Mouse (Mus musculus): ENCODE measurements around the gene Rnf146.

The Rnf146 gene

DNA sequence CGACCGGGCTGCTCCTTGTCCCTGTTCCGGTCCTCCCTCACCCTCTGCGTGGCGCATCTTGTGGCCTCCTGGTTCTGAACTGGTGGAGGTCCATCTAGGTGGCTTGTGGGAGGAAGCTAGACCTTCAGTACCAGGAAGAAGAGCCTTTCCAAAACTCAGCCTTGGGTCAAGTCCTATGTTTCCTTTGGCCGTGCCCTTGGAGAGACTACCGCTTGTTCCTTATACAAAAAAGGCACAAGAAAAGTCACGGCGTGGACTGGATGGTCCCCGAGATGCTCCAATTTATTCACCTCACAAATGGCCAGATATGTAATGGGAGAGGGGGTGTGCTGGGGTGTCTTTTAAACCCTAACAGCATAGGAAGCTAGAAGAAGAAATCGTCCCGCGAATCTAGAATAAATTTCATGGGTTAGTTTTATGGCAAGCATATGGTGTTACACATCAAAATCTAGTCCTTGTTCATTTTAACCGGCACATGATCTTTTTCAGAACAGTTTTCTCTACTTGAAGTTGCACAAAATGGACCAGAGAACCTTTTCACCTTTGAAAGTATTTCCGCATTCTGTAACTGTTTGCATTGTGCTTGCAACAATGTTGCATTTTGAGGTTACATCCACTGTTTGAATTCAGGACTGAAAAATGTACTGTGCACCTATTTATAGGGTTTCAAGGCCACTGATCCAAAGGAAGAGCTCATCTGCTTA is at the start of gene Rnf146:
Rnf146 (minus strand) TSS at position 246 of the 704 bp plus-strand sequence.
- ChIA-PET CTCF (no interaction called here), POLR2A (interaction anchor here in 3 of 4 experiments (0.5 to 3.0 kb wide), 14 partner anchors 8 to 1256 kb away, joined by 3 to 20 read pairs (median 4); partner anchors contain the start of gene Echdc1 (in 2 of the 3))

DNA sequence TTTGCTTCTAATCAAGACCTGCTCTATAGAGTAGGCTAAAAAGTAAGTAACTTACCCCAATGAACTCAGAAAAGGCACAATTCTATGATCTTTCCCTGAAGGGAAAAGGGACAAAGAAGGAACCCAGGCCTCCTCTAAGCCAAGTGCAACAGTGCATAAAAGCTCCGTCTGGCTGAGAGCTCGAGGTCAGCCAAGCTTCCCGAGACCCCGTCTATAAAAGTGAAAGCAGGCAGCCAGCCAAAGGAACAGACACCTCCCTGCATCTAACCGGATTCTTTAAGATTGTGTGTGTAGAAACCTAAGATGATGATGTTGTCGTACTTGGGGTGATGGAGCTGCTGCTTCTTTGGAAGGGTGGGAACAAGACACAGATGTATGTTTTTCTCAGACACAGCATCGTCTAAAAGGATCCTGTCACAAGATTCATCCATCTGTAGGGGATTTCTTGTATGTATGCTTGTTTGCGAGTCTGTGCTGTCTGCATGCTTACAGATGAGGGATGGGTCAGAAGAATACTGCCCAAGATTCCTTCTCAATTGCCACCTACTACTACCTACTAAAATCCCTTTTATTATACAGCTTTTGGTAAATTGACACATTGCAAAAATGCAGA is 40.5 kb upstream of the Rnf146 start:
- ChIA-PET POLR2A (no interaction called here), CTCF (no interaction called here)

DNA sequence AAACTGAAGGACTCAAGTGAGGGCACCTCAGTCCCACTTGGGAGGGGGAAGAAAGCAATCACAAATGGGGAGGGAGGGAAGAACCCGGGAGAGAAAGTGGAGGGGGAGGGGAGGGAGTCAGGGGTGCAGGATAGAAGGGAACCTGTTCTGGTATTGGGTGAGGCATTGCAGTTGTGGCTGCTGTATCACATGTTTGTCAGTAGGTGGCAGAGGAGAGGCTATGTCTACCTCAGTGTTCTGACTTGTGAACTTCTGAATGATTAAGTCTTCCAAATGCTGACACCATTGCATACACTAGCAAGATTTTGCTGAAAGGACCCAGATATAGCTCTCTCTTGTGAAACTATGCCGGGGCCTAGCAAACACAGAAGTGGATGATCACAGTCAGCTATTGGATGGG is 32.6 kb upstream of the Rnf146 start:
- POLR2A ChIA-PET = interaction anchor here in 1 of 4 experiments (0.5 kb wide), 1 partner anchor 874 kb away, joined by 4 read pairs; no protein-coding TSS in a partner anchor
- CTCF ChIA-PET = interaction anchor here in 2 of 4 experiments (0.6 kb wide), 2 partner anchors 143 to 465 kb away, joined by 3 to 13 read pairs; no protein-coding TSS in a partner anchor

DNA sequence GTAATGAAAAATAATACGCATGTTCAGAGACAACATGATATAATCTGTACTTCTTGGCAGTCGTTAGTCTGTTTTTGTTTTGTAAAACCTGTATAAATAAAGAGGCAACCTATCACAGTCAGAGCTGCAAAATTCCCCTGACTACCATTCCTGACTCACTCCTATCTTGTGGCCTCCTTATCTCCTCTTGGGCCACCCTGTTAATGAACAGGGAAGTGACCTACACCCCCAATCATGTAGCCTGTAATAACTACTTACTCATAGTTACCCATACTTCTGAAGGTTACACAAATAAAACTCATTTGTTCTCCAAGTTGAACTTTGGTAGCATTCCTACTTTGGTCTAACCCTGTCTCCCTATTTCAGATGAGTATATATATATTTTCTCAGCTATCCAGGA is 19.3 kb upstream of the Rnf146 start:
- CTCF ChIA-PET = no interaction called here
- POLR2A ChIA-PET = no interaction called here

DNA sequence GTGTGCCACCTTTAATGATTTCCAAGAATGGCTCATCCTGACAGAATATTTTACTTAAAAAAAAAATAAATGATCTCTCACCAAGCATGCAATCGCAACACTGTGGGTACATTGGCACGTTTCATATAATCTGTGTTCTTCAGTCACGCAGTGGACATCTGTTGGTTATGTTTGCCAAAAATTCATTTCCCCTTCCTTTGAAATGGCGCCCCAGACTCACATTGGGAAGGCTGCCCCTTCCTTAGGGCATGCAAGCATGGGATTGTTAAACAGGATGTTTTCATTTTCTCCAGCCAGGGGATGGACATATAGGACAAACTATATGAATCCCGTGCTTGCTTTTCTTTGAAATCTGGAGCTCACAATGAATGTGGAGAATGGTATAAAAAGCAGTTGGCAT is 11.8 kb upstream of the Rnf146 start:
- ChIA-PET CTCF (no interaction called here), POLR2A (interaction anchor here in 1 of 4 experiments (1.5 kb wide), 1 partner anchor 11 kb away, joined by 3 read pairs; the partner anchor contains the start of gene Rnf146)

DNA sequence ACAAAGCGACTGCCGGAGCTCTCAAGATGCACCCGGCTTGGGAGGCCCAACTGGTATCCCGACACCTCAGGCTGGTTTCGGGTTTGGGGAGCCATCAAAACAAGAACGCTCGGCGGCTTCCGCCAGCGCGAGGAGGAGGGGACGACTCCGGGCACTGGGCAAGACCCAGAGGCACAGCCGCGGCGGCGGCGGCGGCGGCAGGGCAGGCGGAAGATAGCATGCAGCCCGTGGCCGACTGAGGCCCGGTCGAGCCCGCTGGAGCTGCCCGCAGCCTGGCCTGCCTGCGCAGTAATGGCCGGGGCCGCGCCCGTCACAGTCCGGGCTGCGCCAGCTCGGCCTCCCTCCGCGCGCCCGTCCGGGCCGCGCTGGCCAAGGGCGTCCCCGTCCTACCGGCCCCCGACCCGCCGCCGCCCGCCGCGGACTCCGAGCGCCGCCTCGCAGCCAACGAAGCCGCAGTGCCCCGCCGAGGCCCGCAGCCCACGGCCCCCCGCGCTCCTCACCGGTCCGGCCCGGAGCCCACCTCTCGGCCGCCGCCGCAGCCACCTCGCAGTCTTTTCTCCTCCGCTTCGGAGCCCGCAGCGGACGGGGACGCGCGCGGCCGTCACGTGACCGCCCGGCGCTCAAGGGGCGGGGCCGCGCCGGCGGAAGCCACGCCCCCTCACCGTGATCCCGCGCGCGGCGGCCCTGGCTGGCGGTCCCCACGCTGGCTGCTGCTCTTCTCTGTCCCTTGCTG is 612 bp downstream of the Rnf146 start:
- ChIA-PET POLR2A (interaction anchor here (0.6 to 3.0 kb wide), 18 partner anchors 9 to 1966 kb away, joined by 3 to 20 read pairs (median 4); partner anchors contain the start of genes Echdc1 (in 2 of the 4) and Rspo3 (in 1 of the 4)), CTCF (interaction anchor here in 1 of 4 experiments (0.7 kb wide), 1 partner anchor 1290 kb away, joined by 7 read pairs; no protein-coding TSS in a partner anchor)

DNA sequence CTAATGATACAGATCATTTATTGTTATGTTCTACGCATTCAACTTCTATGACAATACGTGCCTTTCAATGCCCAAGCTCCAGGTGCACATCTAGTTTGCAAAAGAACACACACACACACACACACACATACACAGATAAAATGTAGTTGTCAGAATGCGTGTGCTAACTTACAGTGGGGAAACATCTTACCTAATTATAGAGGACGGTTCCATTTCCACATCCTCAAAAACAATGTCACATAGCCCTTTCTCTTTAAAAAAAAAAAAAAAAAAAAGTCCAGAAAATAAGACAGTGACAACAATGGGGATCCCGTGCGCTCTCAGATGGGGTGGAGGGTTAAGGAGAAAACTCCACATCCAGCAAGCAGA is 1.2 kb downstream of the Rnf146 start:
- ChIA-PET POLR2A (interaction anchor here (0.6 to 3.0 kb wide), 16 partner anchors 10 to 1967 kb away, joined by 3 to 20 read pairs (median 4); partner anchors contain the start of genes Echdc1 (in 2 of the 4) and Rspo3 (in 1 of the 4)), CTCF (interaction anchor here in 1 of 4 experiments (0.7 kb wide), 1 partner anchor 1289 kb away, joined by 7 read pairs; no protein-coding TSS in a partner anchor)

DNA sequence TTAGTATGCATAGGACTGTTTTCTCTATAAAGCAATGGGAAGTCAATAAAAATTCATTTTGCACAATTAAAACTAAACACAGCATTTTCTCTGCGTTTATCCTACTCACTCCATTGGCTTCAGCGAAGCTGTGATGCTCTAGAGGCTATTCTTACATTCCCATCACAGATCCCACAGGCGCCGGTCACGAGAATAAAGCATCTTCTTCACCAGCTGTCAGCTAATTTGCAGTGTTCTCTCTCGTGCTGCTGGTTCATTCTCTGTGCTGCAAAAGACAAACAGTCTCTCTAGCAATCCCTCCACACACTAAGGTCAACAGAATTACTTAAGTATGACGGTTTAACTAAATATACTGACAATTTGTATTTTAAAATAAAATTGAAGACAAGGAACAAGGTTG is 8.1 kb downstream of the Rnf146 start:
- ChIA-PET CTCF (interaction anchor here in 1 of 4 experiments (0.5 kb wide), 1 partner anchor 11 kb away, joined by 3 read pairs; no protein-coding TSS in a partner anchor), POLR2A (interaction anchor here in 2 of 4 experiments (0.7 to 1.6 kb wide), 2 partner anchors 9 to 10 kb away, joined by 3 to 4 read pairs; no protein-coding TSS in a partner anchor)

DNA sequence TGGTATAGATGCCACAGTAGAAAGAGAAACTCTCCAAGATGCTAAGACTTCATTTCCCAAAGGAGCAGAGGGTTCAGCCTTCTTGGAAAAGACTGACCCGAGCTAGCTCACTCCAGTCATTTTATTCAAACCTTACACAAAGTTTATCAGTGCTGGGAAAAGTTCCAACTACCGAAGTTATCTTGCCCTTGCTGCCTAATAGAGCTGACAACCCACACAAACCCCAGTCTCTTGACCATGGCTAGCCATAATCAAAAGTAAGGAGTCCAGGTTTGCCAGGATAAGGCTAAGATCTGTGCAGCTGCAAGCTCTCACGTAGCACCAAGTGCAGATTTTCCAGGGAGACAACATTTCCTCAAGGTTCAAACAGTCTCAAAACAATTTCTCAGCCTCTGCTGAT is 9.7 kb downstream of the Rnf146 start:
- CTCF ChIA-PET = no interaction called here
- POLR2A ChIA-PET = no interaction called here

DNA sequence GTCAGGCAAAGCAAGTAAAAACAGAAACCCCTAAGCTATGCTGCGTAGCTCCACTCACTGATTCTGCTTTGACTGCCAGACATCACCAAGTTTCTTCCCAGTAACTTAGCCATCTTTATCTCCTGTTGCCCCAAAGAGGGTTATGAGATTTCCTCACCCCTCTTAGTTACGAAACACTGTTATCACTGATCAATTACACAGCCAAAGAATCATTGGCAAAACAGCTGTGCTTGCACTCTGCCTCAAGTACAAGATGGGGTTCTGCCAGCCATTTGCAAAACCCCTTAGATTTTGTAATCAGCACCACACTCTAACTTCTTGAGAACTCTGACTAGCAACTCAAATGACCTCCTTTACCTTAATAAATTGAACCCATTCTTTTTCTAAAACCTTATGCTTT is 10.8 kb downstream of the Rnf146 start:
- POLR2A ChIA-PET = interaction anchor here in 2 of 4 experiments (1.8 to 2.8 kb wide), 3 partner anchors 10 to 11 kb away, joined by 7 to 8 read pairs (median 8); partner anchors contain the start of gene Rnf146 (in 1 of the 2)
- CTCF ChIA-PET = no interaction called here

DNA sequence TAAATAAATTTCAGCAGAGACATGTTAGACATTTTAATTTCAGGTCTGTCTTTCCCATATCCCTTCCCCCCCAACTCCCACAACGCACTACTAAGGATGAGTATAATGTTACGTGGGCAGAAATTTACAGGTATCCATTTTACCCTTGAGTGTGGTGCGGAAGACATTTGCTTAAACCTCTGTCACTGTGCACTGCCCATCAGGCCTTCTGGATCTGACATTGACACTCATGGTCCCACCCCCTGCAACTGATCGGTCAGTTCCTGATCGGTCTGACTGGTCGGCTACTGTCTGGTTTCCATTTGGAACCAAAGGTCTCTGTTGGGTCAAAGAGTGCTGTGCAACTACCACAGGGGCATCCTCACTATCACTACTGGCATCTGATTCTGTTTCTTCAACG is 15.6 kb downstream of the Rnf146 start:
- CTCF ChIA-PET = no interaction called here
- POLR2A ChIA-PET = interaction anchor here in 2 of 4 experiments (1.0 to 1.4 kb wide), 4 partner anchors 9 to 33 kb away, joined by 3 to 4 read pairs (median 3); partner anchors contain the start of gene Echdc1 (in 1 of the 2)

DNA sequence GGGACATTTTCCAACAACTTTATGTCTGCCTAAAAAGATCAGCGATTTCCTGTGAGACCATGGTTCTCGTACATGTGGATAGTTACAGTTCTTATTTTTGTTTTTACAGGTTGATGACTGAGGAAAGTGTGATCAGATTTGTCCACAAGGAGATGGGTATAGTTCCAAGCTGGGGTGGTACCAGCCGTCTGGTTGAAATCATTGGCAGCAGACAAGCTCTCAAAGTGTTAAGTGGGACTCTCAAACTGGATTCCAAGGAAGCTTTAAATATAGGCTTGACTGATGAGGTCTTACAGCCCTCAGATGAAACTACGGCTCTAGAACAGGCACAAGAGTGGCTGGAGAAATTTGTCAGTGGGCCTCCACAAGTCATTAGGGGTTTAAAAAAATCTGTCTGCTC is 18.0 kb downstream of the Rnf146 start:
- CTCF ChIA-PET = no interaction called here
- POLR2A ChIA-PET = interaction anchor here in 2 of 4 experiments (1.3 to 1.6 kb wide), 3 partner anchors 11 to 23 kb away, joined by 4 read pairs; no protein-coding TSS in a partner anchor

DNA sequence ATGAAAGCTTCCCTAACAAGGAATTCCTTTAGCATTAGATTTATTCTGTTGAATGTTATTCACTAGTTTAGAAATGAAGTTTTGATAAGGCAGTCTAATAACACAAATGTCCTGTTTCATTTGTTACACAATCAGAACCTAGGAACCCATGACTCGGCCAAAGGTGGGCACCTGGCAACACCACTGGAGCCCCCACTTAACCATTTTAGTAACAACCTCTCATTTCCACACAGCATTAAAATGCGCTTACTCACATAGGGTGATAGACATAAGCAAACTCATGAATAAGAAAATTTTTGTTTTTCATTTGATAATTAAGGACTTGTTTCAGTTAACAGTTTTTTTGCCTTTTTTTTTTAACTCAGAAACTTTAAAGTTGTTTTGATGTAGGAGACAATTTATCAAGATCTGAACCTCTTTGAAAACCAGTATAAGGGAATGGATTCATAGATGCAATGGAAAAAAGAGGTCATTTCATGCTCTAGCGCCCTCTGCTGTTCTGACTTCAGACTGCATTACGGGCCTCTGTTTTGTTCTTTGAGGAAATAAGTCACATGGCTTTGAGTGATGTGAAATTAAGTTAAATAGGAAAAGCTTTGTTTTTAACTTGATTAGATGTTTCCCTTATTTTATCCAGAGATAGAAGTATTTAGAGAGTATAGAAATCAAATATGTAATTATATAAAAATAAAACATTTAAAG is 23.7 kb downstream of the Rnf146 start:
- POLR2A ChIA-PET = interaction anchor here in 1 of 4 experiments (0.6 to 0.7 kb wide), 2 partner anchors 10 to 25 kb away, joined by 3 read pairs; no protein-coding TSS in a partner anchor
- CTCF ChIA-PET = interaction anchor here in 2 of 4 experiments (0.7 to 1.1 kb wide), 3 partner anchors 42 to 251 kb away, joined by 3 read pairs; no protein-coding TSS in a partner anchor

DNA sequence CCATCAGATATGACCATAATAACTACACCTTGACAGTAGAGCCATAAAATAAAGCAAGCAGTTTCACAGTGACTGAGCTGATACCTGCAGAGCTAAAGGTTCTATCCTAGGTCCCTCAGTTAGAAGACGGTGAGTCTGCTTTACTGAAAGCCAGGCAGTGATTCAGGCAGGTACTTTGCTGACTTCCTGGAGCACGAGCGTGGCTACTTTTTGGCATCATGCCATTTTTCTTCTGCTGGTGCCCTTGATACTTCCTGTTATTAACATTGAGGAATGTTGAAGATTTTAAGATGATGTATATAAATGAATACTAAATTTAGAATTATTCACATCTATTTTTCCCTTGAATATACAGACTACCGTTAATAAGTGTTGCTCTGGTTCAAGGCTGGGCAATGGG is 28.4 kb downstream of the Rnf146 start:
- ChIA-PET POLR2A (interaction anchor here in 1 of 4 experiments (1.0 kb wide), 1 partner anchor 29 kb away, joined by 3 read pairs; the partner anchor contains the start of gene Rnf146), CTCF (no interaction called here)

DNA sequence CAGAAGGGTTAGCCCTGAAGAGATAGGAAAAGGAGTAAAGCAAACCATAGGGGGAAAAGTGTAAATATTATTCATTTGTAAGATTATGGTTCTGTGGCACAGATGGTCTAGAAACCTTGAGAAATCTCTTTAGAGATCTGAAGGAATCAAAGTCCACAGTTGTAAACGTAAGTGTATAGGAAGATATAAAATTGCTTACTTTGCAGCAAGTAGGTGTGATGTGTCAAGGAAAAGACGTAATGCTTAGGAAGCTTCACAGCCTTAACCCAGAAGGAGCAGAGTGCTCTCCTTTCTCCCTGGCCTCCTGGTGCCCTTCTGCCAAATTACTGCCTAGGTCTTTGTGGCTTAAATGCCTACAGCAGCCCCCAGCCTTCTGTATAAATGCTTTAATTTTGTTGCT is 37.4 kb downstream of the Rnf146 start:
- CTCF ChIA-PET = no interaction called here

DNA sequence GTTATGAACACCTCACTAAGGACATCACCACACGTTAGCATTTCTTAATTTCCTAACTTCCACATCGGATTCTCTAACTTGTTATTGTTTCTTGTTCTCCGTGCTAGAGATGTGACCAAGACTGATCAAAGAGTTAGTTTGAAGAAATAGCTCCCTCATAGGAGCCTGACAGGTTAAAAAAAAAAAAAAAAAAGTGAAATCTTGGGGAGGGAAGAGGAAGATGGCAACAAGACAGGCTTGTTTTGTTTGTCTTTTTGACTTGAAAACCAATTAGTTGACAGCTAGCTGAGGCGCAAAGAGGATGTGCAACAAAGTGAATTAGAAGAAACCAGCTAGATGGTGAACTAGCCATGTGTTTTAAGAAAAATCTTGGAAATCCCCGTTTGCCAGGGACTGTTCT is 48.3 kb downstream of the Rnf146 start:
- POLR2A ChIA-PET = interaction anchor here in 3 of 4 experiments (0.6 to 1.8 kb wide), 5 partner anchors 10 to 143 kb away, joined by 3 to 5 read pairs (median 4); no protein-coding TSS in a partner anchor

More for the DNA sequence above, 37.4 kb downstream of the Rnf146 start:
- POLR2A ChIA-PET = interaction anchor here in 1 of 4 experiments (1.9 kb wide), 1 partner anchor 12 kb away, joined by 4 read pairs; the partner anchor contains the start of gene Echdc1

DNA sequence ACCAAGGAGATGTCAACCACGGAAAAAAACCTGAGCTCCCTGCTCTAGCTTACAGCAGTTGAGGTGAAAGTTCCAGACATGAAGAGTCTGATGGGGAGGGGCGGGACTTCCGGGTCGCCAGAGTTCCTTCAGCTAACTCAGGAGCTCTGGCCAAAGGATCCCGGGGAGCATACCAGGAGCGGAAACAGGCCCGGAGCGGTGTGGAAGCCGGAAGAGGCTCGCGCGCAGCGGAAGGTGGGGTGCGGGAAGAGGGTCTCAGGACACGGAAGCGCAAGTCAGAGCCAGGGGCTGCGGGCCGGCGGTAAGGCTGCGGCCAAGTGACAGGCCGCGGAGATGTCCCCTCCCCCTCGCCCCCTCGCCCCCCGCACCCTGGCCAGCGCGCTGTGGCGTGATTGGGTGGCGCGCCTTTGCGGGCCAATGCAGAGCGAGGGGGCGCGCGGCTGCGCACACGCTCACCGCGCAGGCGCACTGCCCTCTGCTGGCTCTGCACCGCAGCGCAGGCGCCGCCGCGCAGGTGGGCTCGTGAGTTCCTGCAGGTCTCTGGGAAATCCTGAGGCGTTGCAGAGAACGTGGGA is 49.1 kb downstream of the Rnf146 start, which contains the start of gene Echdc1:
Echdc1 (plus strand) TSS at position 103 of the 575 bp plus-strand sequence.
- ChIA-PET POLR2A (interaction anchor here in 2 of 4 experiments (0.6 to 2.0 kb wide), 14 partner anchors 12 to 1288 kb away, joined by 3 to 13 read pairs (median 4); partner anchors contain the start of genes Rnf146 (in 2 of the 2), Soga3 (in 1 of the 2) and Trmt11 (in 1 of the 2)), CTCF (interaction anchor here in 2 of 4 experiments (0.5 to 0.6 kb wide), 2 partner anchors 19 to 206 kb away, joined by 3 read pairs; no protein-coding TSS in a partner anchor)

More for the DNA sequence above, 48.3 kb downstream of the Rnf146 start:
- CTCF ChIA-PET = interaction anchor here in 3 of 4 experiments (0.6 to 0.7 kb wide), 3 partner anchors 107 to 1348 kb away, joined by 3 to 8 read pairs (median 5); no protein-coding TSS in a partner anchor
